Mouse (Mus musculus) embryonic facial prominence, embryonic 13.5 days (tissue): ENCODE results near the gene Cdk15. TPM values are rescaled to one million over a fixed set of nuclear protein-coding genes. Genes with fewer than 3 reads are reported as not detected.

Source experiments
- ATAC-seq: fragments of 200-750 bp; cut with Nextera tagmentation; 2 replicates; pipeline ENCODE4 v1.8.0; 2017; ENCODE audit warnings: low read depth; ENCODE audit not compliant: insufficient number of reproducible peaks, insufficient read depth, low FRiP score, low TSS enrichment
- H3K27ac ChIP-seq: fragments of 300-500 bp; sonication (generic); 2 replicates; pipeline ENCODE4 v1.5.1; 2015; ENCODE audit warnings: moderate library complexity, mild to moderate bottlenecking, inconsistent platforms
- H3K27me3 ChIP-seq: fragments of 300-500 bp; sonication (generic); 2 replicates; pipeline ENCODE4 v1.6.1; 2015; ENCODE audit warnings: mild to moderate bottlenecking, inconsistent platforms
- H3K36me3 ChIP-seq: fragments of 300-500 bp; sonication (generic); 2 replicates; pipeline ENCODE4 v1.6.1; 2015; ENCODE audit warnings: mild to moderate bottlenecking, inconsistent platforms
- H3K4me1 ChIP-seq: fragments of 300-500 bp; sonication (generic); 2 replicates; pipeline ENCODE4 v1.6.1; 2015; ENCODE audit warnings: inconsistent platforms
- H3K4me2 ChIP-seq: fragments of 300-500 bp; sonication (generic); 2 replicates; pipeline ENCODE4 v1.6.1; 2015; ENCODE audit warnings: moderate library complexity, mild to moderate bottlenecking, inconsistent platforms
- H3K4me3 ChIP-seq: fragments of 300-500 bp; sonication (generic); 2 replicates; pipeline ENCODE4 v1.5.1; 2015; ENCODE audit warnings: mild to moderate bottlenecking, inconsistent platforms
- H3K9ac ChIP-seq: fragments of 300-500 bp; sonication (generic); 2 replicates; pipeline ENCODE4 v1.6.1; 2015; ENCODE audit warnings: mild to moderate bottlenecking, inconsistent platforms
- H3K9me3 ChIP-seq: fragments of 300-500 bp; sonication (generic); 2 replicates; pipeline ENCODE4 v1.6.1; 2016; ENCODE audit warnings: inconsistent platforms
- WGBS: fragments of 180-500 bp; shearing (Covaris S2); methylation state at CpG from one replicate; pipeline ENCODE4 v1.1.7; 2015; ENCODE audit warnings: mixed read lengths; 5-methylcytosine and 5-hydroxymethylcytosine counted together
- polyA plus RNA-seq: library from polyadenylated mRNA; unstranded; fragments of >200 nt; fragmentation: Nextera tagmentation; extraction: Ambion mirVana; gene quantifications from 2 replicates; pipeline ENCODE4 v1.2.1, GENCODE M21; 2015

Cdk15 gene
- polyA plus RNA-seq, 1 experiment from 2014 or later: 1.1 TPM

- Histone ChIP-seq H3K4me2 (peak within 1 kb of the TSS; percentile 69), H3K27ac (peak within 1 kb of the TSS; percentile 76), H3K9me3 (no peaks in the 10 kb centered on the region; the same call in 1 of the 2 replicates), H3K36me3 (no peaks in the 10 kb centered on the region), H3K9ac (peak within 1 kb of the TSS; percentile 88), H3K4me1 (peaks cover 8% of the 10 kb centered on the region), H3K27me3 (no peaks in the 10 kb centered on the region), H3K4me3 (peak within 1 kb of the TSS; percentile 79)
- peak; percentile 95 for ATAC-seq
- under 1% methylated on average over 58 of the region's 58 CpGs for WGBS
Measured at GRCm38 (mm10) chr1:59236856-59237441, 19.8 kb upstream of the Cdk15 start, which contains the start of gene Als2. Gene Als2 (minus strand): TSS chr1:59237231.

- Histone ChIP-seq H3K4me2 (peak overlapping the region; percentile 69), H3K4me3 (peak overlapping the region; percentile 79), H3K9ac (peak overlapping the region; percentile 67), H3K9me3 (no peaks in the 10 kb centered on the region; the same call in 1 of the 2 replicates), H3K36me3 (no peaks in the 10 kb centered on the region), H3K4me1 (peaks cover 8% of the 10 kb centered on the region), H3K27ac (peak overlapping the region; percentile 76), H3K27me3 (no peaks in the 10 kb centered on the region)
- peak; percentile 35; the same call in 1 of the 2 replicates for ATAC-seq
- 1% methylated on average over 19 of the region's 19 CpGs for WGBS
Measured at GRCm38 (mm10) chr1:59237614-59238211, 19.0 kb upstream of the Cdk15 start.

GRCm38 (mm10) chr1:59243770-59244169 lies 12.9 kb upstream of the Cdk15 start:
- H3K4me3 ChIP-seq: no peak overlapping the region
- ATAC-seq: no peak

GRCm38 (mm10) chr1:59247602-59248001 lies 9.1 kb upstream of the Cdk15 start:
- H3K4me2 ChIP-seq: no peak overlapping the region
- no peak overlapping the region for H3K4me3 ChIP-seq
- no peaks in the 10 kb centered on the region; the same call in 1 of the 2 replicates for H3K4me1 ChIP-seq
- no peak overlapping the region for H3K9ac ChIP-seq
- H3K27ac ChIP-seq: no peak overlapping the region
- no peaks in the 10 kb centered on the region for H3K27me3 ChIP-seq
- no peak for ATAC-seq
- 5% methylated on average over 9 of the region's 9 CpGs for WGBS
- no peaks in the 10 kb centered on the region for H3K9me3 ChIP-seq
- no peaks in the 10 kb centered on the region for H3K36me3 ChIP-seq

More at GRCm38 (mm10) chr1:59243770-59244169, 12.9 kb upstream of the Cdk15 start:
- Histone ChIP-seq H3K27ac (no peak overlapping the region), H3K36me3 (no peaks in the 10 kb centered on the region), H3K27me3 (no peaks in the 10 kb centered on the region), H3K9ac (no peak overlapping the region), H3K4me2 (no peak overlapping the region), H3K4me1 (no peaks in the 10 kb centered on the region; the same call in 1 of the 2 replicates), H3K9me3 (no peaks in the 10 kb centered on the region; the same call in 1 of the 2 replicates)
- WGBS: 62% methylated on average over 2 of the region's 2 CpGs

- no peak for ATAC-seq
- peak overlapping the region; percentile 57 for H3K4me2 ChIP-seq
- H3K4me3 ChIP-seq: peak overlapping the region; percentile 24; the same call in 1 of the 2 replicates
- H3K27ac ChIP-seq: no peak overlapping the region
- 6% methylated on average over 4 of the region's 7 CpGs for WGBS
- H3K27me3 ChIP-seq: no peaks in the 10 kb centered on the region
- peaks cover 18% of the 10 kb centered on the region for H3K4me1 ChIP-seq
- no peak overlapping the region for H3K9ac ChIP-seq
- no peaks in the 10 kb centered on the region for H3K36me3 ChIP-seq
- no peaks in the 10 kb centered on the region for H3K9me3 ChIP-seq
Measured at GRCm38 (mm10) chr1:59252762-59253161, 3.9 kb upstream of the Cdk15 start.

GRCm38 (mm10) chr1:59253301-59253909 lies 3.3 kb upstream of the Cdk15 start:
- H3K4me3 ChIP-seq: peak overlapping the region; percentile 24
- H3K27ac ChIP-seq: no peak overlapping the region
- peaks cover 24% of the 10 kb centered on the region for H3K4me1 ChIP-seq
- H3K4me2 ChIP-seq: peak overlapping the region; percentile 57
- ATAC-seq: no peak
- H3K27me3 ChIP-seq: no peaks in the 10 kb centered on the region
- no peaks in the 10 kb centered on the region for H3K36me3 ChIP-seq
- peak overlapping the region; percentile 51 for H3K9ac ChIP-seq
- H3K9me3 ChIP-seq: no peaks in the 10 kb centered on the region
- 2% methylated on average over 18 of the region's 18 CpGs for WGBS

GRCm38 (mm10) chr1:59257736-59258135 lies 1.0 kb downstream of the Cdk15 start:
- Histone ChIP-seq H3K4me1 (peaks cover 24% of the 10 kb centered on the region), H3K4me3 (no peak overlapping the region), H3K4me2 (no peak overlapping the region), H3K27ac (no peak overlapping the region), H3K9me3 (no peaks in the 10 kb centered on the region), H3K27me3 (0 out of 2 replicates have a peak, but pooled peaks cover 2% of the 10 kb centered on the region), H3K36me3 (no peaks in the 10 kb centered on the region), H3K9ac (no peak overlapping the region)
- whole genome bisulfite sequencing: 5% methylated on average over 3 of the region's 3 CpGs
- no peak for ATAC-seq

- 40% methylated on average over 8 of the region's 8 CpGs for WGBS
- peak overlapping the region; percentile 3; the same call in 1 of the 2 replicates for H3K4me2 ChIP-seq
- no peaks in the 10 kb centered on the region for H3K27me3 ChIP-seq
- ATAC-seq: no peak
- no peaks in the 10 kb centered on the region for H3K9me3 ChIP-seq
- no peaks in the 10 kb centered on the region for H3K36me3 ChIP-seq
- H3K27ac ChIP-seq: peak overlapping the region; percentile 11; the same call in 1 of the 2 replicates
- H3K4me3 ChIP-seq: no peak overlapping the region
- peaks cover 32% of the 10 kb centered on the region for H3K4me1 ChIP-seq
- H3K9ac ChIP-seq: no peak overlapping the region
Measured at GRCm38 (mm10) chr1:59268931-59269330, 12.2 kb downstream of the Cdk15 start.

- H3K36me3 ChIP-seq: no peaks in the 10 kb centered on the region
- H3K4me3 ChIP-seq: no peak overlapping the region
- no peak for ATAC-seq
- H3K27ac ChIP-seq: peak overlapping the region; percentile 79
- no peak overlapping the region for H3K9ac ChIP-seq
- H3K4me1 ChIP-seq: peaks cover 32% of the 10 kb centered on the region
- H3K4me2 ChIP-seq: peak overlapping the region; percentile 34
- no peaks in the 10 kb centered on the region for H3K27me3 ChIP-seq
- H3K9me3 ChIP-seq: no peaks in the 10 kb centered on the region
- 53% methylated on average over 6 of the region's 6 CpGs for WGBS
Measured at GRCm38 (mm10) chr1:59269466-59269865, 12.8 kb downstream of the Cdk15 start.

- ATAC-seq: no peak
- Histone ChIP-seq H3K4me1 (peaks cover 32% of the 10 kb centered on the region), H3K36me3 (no peaks in the 10 kb centered on the region), H3K4me3 (peak overlapping the region; percentile 18; the same call in 1 of the 2 replicates), H3K27ac (peak overlapping the region; percentile 79), H3K9me3 (no peaks in the 10 kb centered on the region), H3K27me3 (no peaks in the 10 kb centered on the region), H3K9ac (no peak overlapping the region), H3K4me2 (peak overlapping the region; percentile 34)
- WGBS: 14% methylated on average over 20 of the region's 20 CpGs
Measured at GRCm38 (mm10) chr1:59269951-59270689, 13.4 kb downstream of the Cdk15 start.

GRCm38 (mm10) chr1:59272189-59272588 lies 15.5 kb downstream of the Cdk15 start:
- Histone ChIP-seq H3K9ac (no peak overlapping the region), H3K4me3 (no peak overlapping the region), H3K4me1 (peaks cover 32% of the 10 kb centered on the region), H3K27me3 (no peaks in the 10 kb centered on the region), H3K4me2 (no peak overlapping the region), H3K27ac (no peak overlapping the region), H3K9me3 (no peaks in the 10 kb centered on the region), H3K36me3 (no peaks in the 10 kb centered on the region)
- no peak for ATAC-seq
- WGBS: 41% methylated on average over 3 of the region's 3 CpGs
